Mouse (Mus musculus) midbrain, embryonic 14.5 days (tissue): Measurements from ENCODE around the gene Noc2l. TPM values are rescaled to one million over a fixed set of nuclear protein-coding genes. Genes with fewer than 3 reads are reported as not detected.

Experiments used
- ATAC-seq: fragments of 200-750 bp; cut with Nextera tagmentation; 2 replicates; pipeline ENCODE4 v1.8.0; 2017; ENCODE audit warnings: moderate number of reproducible peaks, moderate library complexity; ENCODE audit not compliant: low FRiP score, low TSS enrichment
- DNase-seq: peaks from one replicate; pipeline ENCODE4 v3.0.0-alpha.2; 2015
- H3K27ac ChIP-seq: fragments of 300-500 bp; sonication (generic); replicated peaks from 2 replicates; pipeline ENCODE4 v1.5.1; 2014; ENCODE audit warnings: mild to moderate bottlenecking, low read depth, low read length, moderate library complexity
- H3K27me3 ChIP-seq: fragments of 300-500 bp; sonication (generic); 2 replicates; pipeline ENCODE4 v1.6.1; 2014; ENCODE audit warnings: low read length, control low read depth, mixed read lengths; ENCODE audit not compliant: control insufficient read depth, insufficient read depth
- H3K36me3 ChIP-seq: fragments of 300-500 bp; sonication (generic); 2 replicates; pipeline ENCODE4 v1.6.1; 2014; ENCODE audit warnings: low read length, control low read depth; ENCODE audit not compliant: control insufficient read depth, insufficient read depth
- H3K4me1 ChIP-seq: fragments of 300-500 bp; sonication (generic); 2 replicates; pipeline ENCODE4 v1.6.1; 2014; ENCODE audit warnings: mild to moderate bottlenecking, antibody characterized with exemption, low read length, control low read depth; ENCODE audit not compliant: control insufficient read depth, insufficient read depth
- H3K4me2 ChIP-seq: fragments of 300-500 bp; sonication (generic); 2 replicates; pipeline ENCODE4 v1.6.1; 2014; ENCODE audit warnings: mild to moderate bottlenecking, low read length, moderate library complexity
- H3K4me3 ChIP-seq: fragments of 300-500 bp; sonication (generic); replicated peaks from 2 replicates; pipeline ENCODE4 v1.5.1; 2014; ENCODE audit warnings: low read depth, low read length
- H3K9ac ChIP-seq: fragments of 300-500 bp; sonication (generic); replicated peaks from 2 replicates; pipeline ENCODE4 v1.6.1; 2014; ENCODE audit warnings: mild to moderate bottlenecking, low read length, moderate library complexity
- H3K9me3 ChIP-seq: fragments of 300-500 bp; sonication (generic); 2 replicates; pipeline ENCODE4 v1.6.1; 2016; ENCODE audit warnings: low read length, control low read depth, mixed read lengths; ENCODE audit not compliant: control insufficient read depth
- WGBS: fragments of 180-500 bp; shearing (Covaris S2); extraction: QIAGEN DNeasy Blood & Tissue Kit; methylation state at CpG from one replicate; pipeline ENCODE4 v1.1.7; 2014; 5-methylcytosine and 5-hydroxymethylcytosine counted together
- polyA plus RNA-seq: library from polyadenylated mRNA; unstranded; fragments of >200 nt; fragmentation: Nextera tagmentation; extraction: Ambion mirVana; gene quantifications from 2 replicates; pipeline ENCODE4 v1.2.1, GENCODE M21; 2014

Noc2l gene
- polyA plus RNA-seq, 1 experiment from 2014 or later = 54.1 TPM

GRCm38 (mm10) chr4:156208872-156209271 lies 26.9 kb upstream of the Noc2l start:
- Histone ChIP-seq H3K4me3 (no peak overlapping the region), H3K9me3 (no peaks in the 10 kb centered on the region), H3K4me2 (no peak overlapping the region), H3K9ac (no peak overlapping the region), H3K4me1 (peaks cover 5% of the 10 kb centered on the region), H3K27ac (no peak overlapping the region), H3K27me3 (no peaks in the 10 kb centered on the region), H3K36me3 (no peaks in the 10 kb centered on the region)
- ATAC-seq (no peak), DNase-seq (no peak)
- 90% methylated on average over 4 of the region's 4 CpGs for WGBS

GRCm38 (mm10) chr4:156209963-156210635 lies 25.7 kb upstream of the Noc2l start:
- no peak overlapping the region for H3K4me3 ChIP-seq
- H3K9me3 ChIP-seq = no peaks in the 10 kb centered on the region
- H3K4me1 ChIP-seq = no peaks in the 10 kb centered on the region
- DNase-seq = no peak
- WGBS = 80% methylated on average over 13 of the region's 13 CpGs
- no peak overlapping the region for H3K9ac ChIP-seq
- no peaks in the 10 kb centered on the region for H3K27me3 ChIP-seq
- ATAC-seq = no peak
- H3K4me2 ChIP-seq = no peak overlapping the region
- H3K36me3 ChIP-seq = no peaks in the 10 kb centered on the region
- no peak overlapping the region for H3K27ac ChIP-seq

DNA sequence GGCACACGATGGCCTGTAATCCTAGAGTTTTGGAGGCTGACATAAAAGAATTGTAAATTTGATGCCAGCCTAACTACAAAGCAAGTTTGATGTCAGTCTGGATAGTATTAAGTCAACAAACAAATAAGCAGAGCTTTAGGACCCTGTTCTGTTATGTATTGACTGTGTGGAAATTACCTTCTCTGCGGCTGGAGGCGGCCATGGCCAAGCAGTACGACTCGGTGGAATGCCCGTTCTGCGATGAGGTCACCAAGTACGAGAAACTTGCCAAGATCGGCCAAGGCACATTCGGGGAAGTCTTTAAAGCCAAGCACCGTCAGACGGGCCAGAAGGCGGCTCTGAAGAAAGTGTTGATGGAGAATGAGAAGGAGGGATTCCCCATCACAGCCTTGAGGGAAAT lies 22.7 kb upstream of the Noc2l start:
- no peak overlapping the region for H3K27ac ChIP-seq
- H3K9me3 ChIP-seq = no peaks in the 10 kb centered on the region
- DNase-seq (no peak), ATAC-seq (no peak)
- H3K4me3 ChIP-seq = no peak overlapping the region
- WGBS = 94% methylated on average over 13 of the region's 13 CpGs
- no peaks in the 10 kb centered on the region for H3K4me1 ChIP-seq
- H3K36me3 ChIP-seq = no peaks in the 10 kb centered on the region
- H3K4me2 ChIP-seq = no peak overlapping the region
- no peaks in the 10 kb centered on the region for H3K27me3 ChIP-seq
- no peak overlapping the region for H3K9ac ChIP-seq

DNA sequence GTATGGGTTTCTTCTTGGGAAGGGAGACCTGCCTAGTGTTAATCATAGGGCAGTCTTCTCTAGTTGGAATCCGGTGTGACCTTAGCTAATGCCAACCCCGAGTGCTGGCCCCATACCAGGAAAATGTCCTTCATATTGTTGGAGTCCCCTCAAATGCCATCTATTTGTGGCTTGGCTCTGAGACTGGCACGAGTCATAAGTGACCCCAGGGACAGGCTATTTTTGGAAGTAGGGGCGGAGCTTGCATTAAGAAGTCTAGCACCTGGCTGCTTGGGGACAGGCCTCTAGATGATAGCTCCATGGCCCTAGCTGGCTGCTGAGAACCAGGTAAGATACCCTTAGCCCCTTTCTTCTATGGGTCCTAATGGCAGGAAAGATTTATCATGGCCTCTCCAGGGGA lies 20.2 kb upstream of the Noc2l start, which contains the start of gene Perm1:
TSS of gene Perm1 (plus strand) at position 220 of the 400 bp plus-strand sequence.
- H3K27ac ChIP-seq = no peak within 1 kb of the TSS
- no peaks in the 10 kb centered on the region for H3K4me1 ChIP-seq
- H3K9ac ChIP-seq = no peak within 1 kb of the TSS
- ATAC-seq (no peak), DNase-seq (no peak)
- no peaks in the 10 kb centered on the region for H3K27me3 ChIP-seq
- no peak within 1 kb of the TSS for H3K4me3 ChIP-seq
- no peaks in the 10 kb centered on the region for H3K36me3 ChIP-seq
- H3K4me2 ChIP-seq = no peak within 1 kb of the TSS
- WGBS = 83% methylated on average over 4 of the region's 4 CpGs
- H3K9me3 ChIP-seq = no peaks in the 10 kb centered on the region

GRCm38 (mm10) chr4:156216196-156216595 lies 19.6 kb upstream of the Noc2l start:
- DNase-seq = no peak
- H3K9me3 ChIP-seq = no peaks in the 10 kb centered on the region
- H3K36me3 ChIP-seq = no peaks in the 10 kb centered on the region
- H3K9ac ChIP-seq = no peak overlapping the region
- H3K4me3 ChIP-seq = no peak overlapping the region
- H3K4me2 ChIP-seq = no peak overlapping the region
- ATAC-seq = no peak
- no peaks in the 10 kb centered on the region for H3K27me3 ChIP-seq
- H3K27ac ChIP-seq = no peak overlapping the region
- WGBS = 92% methylated on average over 2 of the region's 2 CpGs
- H3K4me1 ChIP-seq = no peaks in the 10 kb centered on the region

GRCm38 (mm10) chr4:156217022-156217669 lies 18.7 kb upstream of the Noc2l start:
- H3K4me1 ChIP-seq = no peaks in the 10 kb centered on the region
- no peaks in the 10 kb centered on the region for H3K36me3 ChIP-seq
- H3K4me2 ChIP-seq = no peak overlapping the region
- DNase-seq = no peak
- no peak overlapping the region for H3K9ac ChIP-seq
- H3K4me3 ChIP-seq = no peak overlapping the region
- no peak overlapping the region for H3K27ac ChIP-seq
- ATAC-seq = no peak
- WGBS = 84% methylated on average over 16 of the region's 16 CpGs
- H3K9me3 ChIP-seq = no peaks in the 10 kb centered on the region
- H3K27me3 ChIP-seq = no peaks in the 10 kb centered on the region

DNA sequence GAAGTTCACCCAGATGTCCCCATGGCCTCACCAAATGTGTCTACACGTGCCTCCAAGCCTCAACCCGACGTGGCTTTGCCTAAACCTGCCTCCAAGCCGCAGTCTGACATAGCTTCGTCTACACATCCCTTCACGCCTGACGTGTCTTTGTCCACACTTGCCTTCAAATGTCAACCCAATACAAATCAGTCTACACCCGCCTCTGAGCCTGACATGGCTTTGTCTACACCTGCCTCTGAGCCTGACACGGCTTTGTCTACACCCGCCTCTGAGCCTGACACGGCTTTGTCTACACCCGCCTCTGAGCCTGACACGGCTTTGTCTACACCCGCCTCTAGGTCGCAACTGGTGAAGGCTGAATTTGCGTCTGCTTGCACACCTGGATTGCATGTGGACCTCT lies 18.0 kb upstream of the Noc2l start:
- H3K4me3 ChIP-seq = no peak overlapping the region
- no peak for DNase-seq
- H3K9me3 ChIP-seq = no peaks in the 10 kb centered on the region
- WGBS = 74% methylated on average over 16 of the region's 16 CpGs
- no peaks in the 10 kb centered on the region for H3K36me3 ChIP-seq
- H3K4me2 ChIP-seq = no peak overlapping the region
- H3K4me1 ChIP-seq = no peaks in the 10 kb centered on the region
- no peaks in the 10 kb centered on the region for H3K27me3 ChIP-seq
- H3K9ac ChIP-seq = no peak overlapping the region
- ATAC-seq = no peak
- H3K27ac ChIP-seq = no peak overlapping the region

- H3K9ac ChIP-seq = no peak overlapping the region
- no peak overlapping the region for H3K4me2 ChIP-seq
- H3K4me3 ChIP-seq = no peak overlapping the region
- ATAC-seq (no peak), DNase-seq (no peak)
- 0 out of 2 replicates have a peak, but pooled peaks cover 2% of the 10 kb centered on the region for H3K36me3 ChIP-seq
- H3K4me1 ChIP-seq = no peaks in the 10 kb centered on the region
- no peaks in the 10 kb centered on the region for H3K9me3 ChIP-seq
- 87% methylated on average over 11 of the region's 11 CpGs for WGBS
- H3K27me3 ChIP-seq = no peaks in the 10 kb centered on the region
- no peak overlapping the region for H3K27ac ChIP-seq
Measured at GRCm38 (mm10) chr4:156219936-156220335, 15.9 kb upstream of the Noc2l start.

DNA sequence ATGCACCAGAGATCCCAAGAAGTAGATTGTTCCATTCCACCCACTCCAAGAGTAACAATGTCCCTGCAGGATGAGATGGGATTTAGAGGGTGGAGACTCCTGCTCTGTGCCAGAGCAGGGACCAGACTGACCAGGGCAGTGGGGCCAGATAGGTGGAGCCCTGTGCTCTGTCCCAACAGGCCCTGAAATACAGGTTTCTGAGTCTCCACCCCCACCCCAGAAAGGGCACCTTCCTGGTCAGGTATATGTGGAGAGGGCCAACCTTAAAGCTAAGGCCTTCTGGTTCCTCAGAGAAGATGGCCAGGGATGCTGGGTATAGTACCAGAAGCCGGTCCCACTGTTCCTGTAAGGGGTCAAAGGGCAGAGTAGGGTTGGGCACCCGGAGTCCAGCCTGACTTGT lies 11.5 kb upstream of the Noc2l start:
- ATAC-seq = no peak
- H3K4me3 ChIP-seq = no peak overlapping the region
- no peak for DNase-seq
- peaks cover 6% of the 10 kb centered on the region for H3K36me3 ChIP-seq
- 83% methylated on average over 2 of the region's 2 CpGs for WGBS
- no peaks in the 10 kb centered on the region for H3K4me1 ChIP-seq
- H3K9me3 ChIP-seq = no peaks in the 10 kb centered on the region
- H3K27ac ChIP-seq = no peak overlapping the region
- no peak overlapping the region for H3K9ac ChIP-seq
- H3K27me3 ChIP-seq = no peaks in the 10 kb centered on the region
- no peak overlapping the region for H3K4me2 ChIP-seq
